Mouse (Mus musculus) Muller cell, postnatal 12 days (primary cell): ENCODE results near the gene Hrh3.

ENCODE experiments used
- DNase-seq: peaks from one replicate; pipeline ENCODE4 v3.0.0-alpha.2; 2015; ENCODE audit errors: inconsistent ontology term

Gene Hrh3

DNA sequence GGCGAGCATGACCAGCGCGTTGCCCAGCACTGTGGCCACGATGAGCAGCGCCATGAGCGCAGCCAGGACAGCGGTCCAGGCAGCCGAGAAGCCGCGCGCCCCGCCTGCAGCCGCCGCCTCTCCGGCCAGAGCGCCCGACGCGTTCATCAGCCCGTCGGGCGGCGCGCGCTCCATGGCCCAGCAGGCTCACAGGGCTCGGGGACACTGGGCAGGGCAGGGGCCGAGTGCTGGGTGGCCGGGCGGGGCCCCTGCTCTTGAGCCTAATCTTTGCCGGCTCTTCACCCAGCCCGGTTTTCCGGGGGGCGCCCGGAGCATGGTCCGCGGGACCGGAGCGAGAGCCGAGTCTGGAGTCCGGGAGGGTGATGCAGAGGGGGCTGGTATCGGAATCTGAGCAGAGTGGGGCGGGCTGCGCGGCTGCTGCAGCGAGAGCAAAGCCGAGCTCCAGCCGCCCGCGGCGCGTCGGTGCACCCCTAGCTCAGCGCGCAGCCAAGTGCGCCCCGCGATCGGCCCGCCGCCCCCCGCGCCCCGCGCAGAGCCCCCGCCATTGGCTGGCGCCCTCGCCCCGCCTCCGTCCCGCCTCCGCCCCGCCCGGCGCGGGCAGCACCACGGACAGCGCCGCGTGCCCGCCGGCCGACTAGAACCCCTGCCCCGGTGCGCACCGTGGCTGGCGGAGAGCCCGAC lies at the start of gene Hrh3:
Gene Hrh3, minus strand, starts transcription at position 511 of the 681 bp plus-strand sequence.
- peak; percentile 85 for DNase-seq

DNA sequence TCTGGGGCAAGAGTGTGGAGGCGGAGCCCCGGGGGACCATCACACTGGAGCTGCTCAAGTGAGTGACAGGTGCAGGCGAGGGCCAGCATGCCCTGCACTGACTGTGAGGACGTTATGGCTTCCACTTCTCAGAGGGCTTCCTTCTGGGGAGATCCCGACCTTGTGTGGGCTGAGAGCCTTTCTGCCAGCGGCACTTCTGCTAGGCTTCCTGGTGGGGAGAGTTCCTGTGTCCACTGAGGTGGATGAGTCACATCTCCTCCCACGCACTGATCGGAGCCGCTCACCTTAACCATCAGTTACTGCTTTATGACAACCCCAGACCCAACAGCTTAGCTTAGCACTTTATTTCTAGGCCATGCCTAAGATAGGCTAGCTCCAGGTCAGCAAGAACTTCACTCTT lies 44.3 kb upstream of the Hrh3 start:
- no peak for DNase-seq

DNA sequence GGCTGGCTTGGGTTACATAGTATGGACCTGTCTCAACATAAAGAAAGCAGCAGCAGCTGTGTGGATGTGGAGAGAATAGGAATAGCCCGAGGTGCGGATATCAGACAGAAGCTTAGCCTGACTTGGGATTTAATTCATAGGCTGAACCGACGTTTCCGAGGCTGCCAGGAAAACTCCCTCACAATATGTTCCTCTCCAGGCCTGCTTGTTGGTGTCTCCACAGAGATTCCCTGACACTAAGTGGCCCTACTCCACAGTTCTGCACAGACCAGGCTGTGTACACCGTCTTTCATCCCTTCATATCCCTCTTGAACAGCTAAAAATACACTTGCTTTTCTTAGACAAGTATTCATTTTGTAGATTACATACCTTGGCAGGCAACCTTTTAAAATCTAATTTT lies 43.1 kb upstream of the Hrh3 start:
- DNase-seq = no peak

DNA sequence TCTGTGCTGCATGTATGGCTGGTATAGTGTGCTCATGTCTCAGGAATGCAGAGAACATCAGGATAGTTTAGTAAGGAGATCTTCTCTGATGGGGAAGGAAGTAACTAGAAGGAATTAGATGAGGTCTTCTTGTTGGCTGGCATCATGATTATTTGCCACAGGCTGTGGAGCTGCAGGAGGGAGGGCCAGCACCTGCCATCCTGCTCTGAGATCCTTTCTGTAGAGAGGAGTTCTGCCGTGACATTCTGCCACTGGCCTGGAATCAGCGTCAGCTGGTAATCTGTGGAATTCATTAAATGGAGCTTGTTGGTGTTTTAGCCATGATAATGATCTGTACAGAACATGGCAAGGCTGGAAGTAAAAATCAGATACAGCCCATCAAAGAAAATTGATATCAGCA lies 41.8 kb upstream of the Hrh3 start:
- no peak for DNase-seq

DNA sequence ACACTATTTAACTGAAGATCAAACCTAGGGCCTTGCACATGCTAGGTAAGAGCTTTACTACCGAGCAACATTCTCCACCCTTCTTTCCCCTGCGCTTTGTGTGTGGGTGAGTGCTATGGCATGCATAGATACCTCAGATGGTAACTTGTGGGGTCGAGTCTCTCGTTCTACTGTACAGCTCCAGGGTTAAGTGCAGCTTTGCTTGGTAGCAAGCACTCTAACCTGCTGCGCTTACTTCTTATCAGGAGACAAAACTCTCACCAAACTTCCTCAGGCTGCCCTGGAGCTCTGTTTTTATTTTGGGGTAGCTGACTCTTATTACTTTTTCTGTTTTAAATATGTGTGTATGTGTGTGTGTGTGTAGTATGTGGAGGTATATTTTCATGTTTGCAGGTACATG lies 31.1 kb upstream of the Hrh3 start:
- no peak for DNase-seq

DNA sequence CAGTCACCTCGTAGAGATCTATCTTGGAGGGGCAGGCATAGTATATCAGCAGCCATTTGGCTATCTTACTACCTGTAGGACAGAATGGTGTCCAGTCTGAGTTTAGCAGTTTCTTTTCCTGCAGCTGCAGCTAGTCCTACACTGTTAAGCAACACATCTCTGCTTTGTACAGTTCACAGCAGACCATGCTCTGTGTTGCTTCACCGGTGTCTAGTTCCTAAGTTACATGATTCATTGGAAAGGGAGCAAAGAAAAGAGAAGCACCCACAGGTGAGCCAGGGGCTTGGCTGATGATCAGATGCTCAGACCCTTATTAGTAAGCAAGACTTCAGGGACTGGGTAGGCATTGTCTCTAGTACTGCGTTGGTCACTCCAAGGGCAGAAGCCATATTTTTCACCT lies 29.6 kb upstream of the Hrh3 start:
- DNase-seq = no peak

DNA sequence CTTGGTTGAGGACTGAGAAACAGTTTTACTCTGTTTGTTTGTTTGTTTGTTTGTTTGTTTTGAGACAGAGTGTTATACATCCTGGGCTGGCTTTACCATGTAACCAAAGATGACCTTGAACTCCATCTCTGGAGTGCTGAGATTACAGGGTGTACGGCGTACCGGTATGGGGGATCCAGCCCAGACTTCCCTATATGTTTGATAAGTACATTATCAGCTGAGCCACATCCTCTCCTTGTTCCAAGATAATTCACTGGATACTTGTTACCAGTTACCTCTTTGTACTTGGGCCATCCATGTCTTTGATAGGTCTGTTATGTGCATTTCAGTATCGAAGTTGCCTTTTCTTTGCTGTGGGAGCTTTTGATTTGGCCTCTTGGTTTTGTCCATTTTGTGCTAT lies 28.9 kb upstream of the Hrh3 start:
- no peak for DNase-seq

DNA sequence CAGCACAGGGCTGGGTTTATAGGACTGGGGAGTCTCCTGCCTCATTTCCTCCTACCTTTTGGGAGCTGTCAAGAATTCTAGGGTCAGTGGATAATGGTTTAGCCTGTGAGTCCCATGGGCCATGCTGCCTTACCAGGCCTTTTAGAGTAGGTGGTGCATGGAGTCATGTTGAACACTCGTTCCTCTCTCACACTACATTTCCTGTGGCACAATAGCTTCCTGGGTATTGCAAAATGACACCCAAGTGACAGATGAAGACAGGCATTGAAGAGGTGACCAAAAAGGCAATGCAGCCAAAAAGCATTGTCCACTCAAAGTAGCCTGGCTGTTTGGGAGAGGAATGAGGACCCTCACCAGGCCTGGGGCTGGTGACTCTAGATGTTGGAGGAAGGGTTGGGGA lies 23.4 kb upstream of the Hrh3 start:
- no peak for DNase-seq

DNA sequence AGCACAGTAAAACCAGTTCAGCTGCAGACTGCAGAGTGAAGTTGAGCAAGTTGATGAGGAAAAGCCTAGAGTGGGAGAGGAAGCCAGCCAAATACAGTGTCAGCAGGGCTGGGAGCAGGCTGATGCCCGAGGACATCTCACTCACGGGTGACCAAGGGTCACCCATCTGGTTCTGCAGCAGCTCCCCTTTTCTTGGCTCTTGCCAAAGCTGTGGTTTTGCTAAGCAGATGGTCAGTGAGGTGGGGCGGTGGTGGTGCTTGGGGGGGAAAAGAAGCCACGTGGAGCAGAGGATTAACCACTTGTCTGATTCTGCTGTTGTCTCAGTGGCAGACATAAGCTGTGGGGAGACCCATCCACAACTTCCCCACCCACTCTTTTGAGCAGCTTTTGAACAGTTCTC lies 21.9 kb upstream of the Hrh3 start:
- DNase-seq = peak; percentile 91

DNA sequence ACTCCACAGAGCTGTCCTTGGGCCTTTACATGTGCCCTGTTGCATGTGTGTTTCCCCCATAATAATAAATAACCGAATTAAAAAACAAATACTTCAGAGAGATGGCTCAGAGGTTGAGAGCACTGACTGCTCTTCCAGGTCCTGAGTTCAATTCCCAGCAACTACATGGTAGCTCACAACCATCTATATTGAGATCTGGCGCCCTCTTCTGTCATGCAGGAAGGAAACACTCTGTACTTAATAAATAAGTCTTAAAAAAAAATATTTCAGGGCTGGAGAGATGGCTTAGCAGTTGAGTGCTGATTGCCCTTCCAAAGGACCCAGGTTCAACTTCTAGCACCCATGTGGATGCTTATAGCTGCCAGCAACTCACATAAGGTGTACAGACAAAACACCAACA lies 19.9 kb upstream of the Hrh3 start:
- DNase-seq = no peak

DNA sequence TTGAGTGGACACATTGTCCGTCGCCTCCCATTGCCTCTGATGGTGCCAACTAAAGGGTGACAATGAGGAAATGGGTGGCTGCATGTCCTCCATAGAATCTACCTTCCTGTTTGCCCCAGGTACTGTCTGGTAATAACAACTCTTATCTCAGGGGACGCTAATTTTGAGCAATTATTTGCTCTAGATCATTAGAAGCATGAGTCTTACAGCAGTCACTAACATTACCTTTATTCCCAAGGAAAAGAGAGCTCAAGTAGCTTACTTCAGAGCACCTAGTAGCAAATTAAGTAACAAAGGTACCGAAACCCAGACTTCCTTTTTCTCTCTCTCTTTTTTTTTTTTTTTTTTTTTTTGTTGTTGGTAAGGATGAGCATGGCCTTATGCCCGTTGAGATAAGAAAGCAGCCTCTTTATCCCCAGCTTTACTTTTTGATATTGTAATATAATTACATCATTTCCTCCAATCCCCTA lies 16.0 kb upstream of the Hrh3 start:
- no peak for DNase-seq

DNA sequence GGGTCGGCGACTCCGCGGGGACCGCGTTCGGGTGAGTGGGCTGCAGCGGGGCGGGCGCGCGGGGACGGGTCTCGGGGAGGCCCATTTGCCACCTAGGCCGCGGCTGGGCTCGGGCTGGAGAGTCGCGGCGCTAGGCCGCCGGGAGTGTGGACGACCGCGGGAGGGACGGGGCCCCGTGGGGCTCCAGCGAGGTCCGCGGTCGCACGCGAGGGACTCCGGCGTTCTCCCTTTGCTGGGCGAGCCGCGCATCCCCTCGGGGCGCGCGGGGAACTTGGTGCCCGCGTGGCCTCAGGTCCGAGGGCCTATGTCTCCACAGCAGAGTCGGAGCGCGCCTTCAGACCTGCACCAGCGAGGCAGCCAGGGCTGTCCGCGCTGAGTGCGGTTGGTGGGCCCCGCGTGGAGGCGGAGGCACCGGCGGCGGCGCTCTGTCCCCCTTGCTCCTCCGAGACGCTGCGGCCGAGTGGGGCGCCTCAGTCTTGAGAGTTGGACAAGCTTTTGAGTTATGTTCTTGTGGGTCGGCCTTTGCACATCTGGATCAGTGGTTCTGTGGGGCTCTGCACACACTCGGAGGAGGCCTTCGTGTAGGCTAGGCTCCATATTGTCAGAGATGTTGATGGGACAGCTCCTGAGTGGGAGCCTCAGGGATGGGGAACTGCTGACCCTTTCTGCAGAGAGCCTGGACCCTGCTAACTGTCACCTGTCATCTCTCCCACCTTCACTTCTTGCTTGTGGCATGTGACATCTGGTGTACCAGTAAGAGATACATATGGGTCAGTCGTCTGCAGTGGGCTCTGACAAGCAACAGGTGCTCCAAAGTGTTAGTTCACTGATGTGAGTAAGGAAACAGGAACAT lies 15.4 kb upstream of the Hrh3 start:
- DNase-seq = no peak

DNA sequence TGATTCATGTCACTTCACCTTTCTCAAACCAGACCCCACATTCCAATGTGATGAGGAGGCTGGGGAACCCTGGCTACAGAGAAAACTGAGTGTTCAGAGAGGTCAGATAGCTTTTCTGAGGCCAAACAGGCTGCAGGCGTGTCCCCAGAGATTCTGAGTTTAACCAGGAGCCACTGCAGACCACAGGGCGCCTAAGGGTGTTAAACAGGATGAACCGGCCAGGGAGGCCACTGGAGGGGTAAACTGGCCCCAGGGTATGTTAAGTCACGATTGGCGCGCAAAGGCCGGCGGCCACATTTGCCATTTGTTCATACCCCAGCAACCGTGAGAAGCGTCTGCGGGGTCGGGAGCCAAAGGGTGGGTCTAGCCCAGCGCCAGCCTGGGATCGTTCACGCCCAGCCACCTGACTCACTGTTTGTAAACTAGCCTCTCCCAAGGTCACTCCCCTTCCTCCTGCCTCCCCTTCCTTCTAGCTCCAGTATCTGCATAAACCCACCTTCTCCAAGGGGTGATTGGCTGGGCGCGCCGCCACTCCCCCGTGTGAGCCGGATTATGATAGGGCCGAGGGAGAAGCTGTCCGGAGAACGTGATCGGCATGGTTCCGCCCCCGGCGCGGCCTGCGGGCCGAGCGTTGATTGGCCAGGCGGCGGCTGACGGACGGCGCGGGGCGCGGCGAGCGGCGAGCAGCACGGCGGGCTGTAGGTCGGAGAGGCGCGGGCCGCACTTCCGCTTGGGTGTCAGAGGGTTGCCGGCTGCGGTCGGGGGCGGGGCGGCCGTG lies 14.6 kb upstream of the Hrh3 start, which contains the start of gene Osbpl2:
Gene Osbpl2, plus strand, starts transcription at position 646 of the 778 bp plus-strand sequence.
- DNase-seq = peak; percentile 100

DNA sequence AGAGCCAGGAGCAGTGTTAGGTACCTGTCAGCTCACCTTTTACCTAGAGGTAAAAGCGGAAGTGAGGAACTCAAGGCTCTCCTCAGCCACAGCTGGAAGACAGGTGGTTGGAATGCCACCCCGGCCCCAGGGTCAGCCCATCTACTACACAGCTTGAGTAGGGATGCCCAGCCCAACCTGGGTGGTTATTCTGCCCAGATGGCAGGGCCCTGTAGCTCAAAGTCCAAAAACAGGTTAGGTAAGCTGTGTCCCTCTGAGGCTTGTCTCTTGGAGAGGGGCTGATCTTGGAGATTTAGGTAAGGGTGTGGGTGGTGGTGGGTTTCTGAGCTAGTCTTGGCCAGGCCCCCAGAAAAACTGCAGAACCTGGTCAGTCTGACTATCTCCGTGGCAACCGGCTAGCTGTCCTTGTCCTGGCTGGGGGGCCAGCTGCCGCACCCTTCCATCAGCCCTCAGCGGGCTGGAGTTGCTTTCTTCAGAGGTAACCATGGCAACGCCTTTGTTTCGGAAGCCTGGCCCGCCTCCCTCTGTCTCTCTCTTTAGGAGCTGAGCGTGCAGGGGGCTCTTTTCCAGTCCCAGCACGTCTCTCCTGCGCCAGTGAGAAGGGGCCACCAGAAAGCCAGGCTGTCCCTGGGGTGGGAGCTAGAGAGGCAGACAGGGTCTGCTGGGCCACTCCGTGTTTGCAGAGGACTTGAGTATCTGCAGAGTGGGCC lies 13.4 kb upstream of the Hrh3 start:
- peak; percentile 34 for DNase-seq

DNA sequence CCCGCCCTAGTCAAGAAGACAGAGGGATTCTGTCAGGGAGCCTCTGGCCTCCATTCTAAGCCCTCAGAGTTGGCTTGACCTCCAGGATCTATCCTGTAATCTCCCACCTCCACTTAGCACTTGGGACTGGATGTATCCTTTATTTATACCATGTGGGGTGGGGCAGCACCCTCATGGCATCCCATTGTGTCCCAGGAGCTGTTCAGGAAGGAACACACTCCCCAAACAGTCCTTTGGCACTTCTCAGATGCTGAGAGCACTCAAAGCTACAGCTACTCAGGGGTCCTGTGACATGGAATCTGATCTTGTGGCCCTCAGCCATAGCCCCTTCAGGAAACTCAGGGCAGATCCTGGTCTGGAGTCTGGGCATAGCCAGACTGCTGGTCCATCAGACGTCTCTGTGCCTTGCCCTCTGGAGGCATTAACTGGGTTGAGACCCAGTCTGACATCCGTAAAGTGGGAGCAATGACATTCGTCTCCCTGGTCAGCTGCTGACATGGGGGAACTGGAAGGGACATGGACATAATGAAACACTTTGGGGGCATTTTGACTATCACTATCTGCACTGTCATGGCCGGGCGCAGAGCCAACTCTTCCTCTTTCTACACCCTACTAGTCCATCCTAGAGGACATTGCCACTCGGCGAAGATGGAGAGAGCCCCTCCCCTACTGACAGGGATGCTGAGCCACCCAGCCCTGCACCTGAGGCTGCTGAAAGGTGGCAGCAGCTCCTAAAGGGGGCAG lies 12.6 kb upstream of the Hrh3 start:
- no peak for DNase-seq

DNA sequence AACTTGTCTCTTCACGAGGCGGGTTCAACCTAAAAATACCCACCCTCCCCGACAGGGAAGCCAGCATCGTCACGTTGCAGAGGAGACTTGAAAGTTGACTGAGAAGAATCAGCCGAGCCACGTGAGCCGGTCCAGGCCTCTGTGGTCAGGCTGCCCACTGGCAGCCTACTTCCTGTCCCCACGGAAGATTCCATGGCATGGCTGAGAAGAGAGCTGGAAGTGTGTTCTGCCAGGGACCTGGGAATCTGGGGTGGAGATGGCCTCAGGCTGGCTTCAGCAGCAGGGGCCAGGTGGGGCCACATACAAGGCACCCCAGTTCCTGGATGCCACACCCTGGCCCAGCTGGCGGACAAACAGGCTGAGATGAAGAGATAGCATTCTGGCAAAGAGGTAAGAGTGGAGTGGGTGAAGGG lies 11.8 kb upstream of the Hrh3 start:
- DNase-seq = no peak

DNA sequence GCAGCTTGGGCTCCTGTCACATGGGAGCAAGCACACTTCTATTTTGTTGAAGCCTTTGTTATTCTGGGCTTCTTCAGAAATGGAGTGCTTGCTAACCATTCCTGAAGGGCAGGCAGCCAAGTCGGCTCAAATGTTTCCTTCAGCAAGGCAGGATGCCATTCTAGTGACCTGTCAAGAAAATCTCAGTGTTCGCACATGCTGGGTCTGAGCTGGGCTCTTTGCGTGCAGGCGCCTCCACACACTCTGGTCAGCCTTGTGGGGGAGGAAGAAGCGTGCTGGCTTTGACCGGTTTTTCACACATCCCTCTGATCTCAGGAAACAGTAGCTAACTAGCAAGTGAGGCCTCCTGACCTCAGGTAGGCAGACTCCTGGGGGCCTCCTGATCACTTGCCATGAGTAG lies 11.0 kb upstream of the Hrh3 start:
- peak; percentile 85 for DNase-seq

DNA sequence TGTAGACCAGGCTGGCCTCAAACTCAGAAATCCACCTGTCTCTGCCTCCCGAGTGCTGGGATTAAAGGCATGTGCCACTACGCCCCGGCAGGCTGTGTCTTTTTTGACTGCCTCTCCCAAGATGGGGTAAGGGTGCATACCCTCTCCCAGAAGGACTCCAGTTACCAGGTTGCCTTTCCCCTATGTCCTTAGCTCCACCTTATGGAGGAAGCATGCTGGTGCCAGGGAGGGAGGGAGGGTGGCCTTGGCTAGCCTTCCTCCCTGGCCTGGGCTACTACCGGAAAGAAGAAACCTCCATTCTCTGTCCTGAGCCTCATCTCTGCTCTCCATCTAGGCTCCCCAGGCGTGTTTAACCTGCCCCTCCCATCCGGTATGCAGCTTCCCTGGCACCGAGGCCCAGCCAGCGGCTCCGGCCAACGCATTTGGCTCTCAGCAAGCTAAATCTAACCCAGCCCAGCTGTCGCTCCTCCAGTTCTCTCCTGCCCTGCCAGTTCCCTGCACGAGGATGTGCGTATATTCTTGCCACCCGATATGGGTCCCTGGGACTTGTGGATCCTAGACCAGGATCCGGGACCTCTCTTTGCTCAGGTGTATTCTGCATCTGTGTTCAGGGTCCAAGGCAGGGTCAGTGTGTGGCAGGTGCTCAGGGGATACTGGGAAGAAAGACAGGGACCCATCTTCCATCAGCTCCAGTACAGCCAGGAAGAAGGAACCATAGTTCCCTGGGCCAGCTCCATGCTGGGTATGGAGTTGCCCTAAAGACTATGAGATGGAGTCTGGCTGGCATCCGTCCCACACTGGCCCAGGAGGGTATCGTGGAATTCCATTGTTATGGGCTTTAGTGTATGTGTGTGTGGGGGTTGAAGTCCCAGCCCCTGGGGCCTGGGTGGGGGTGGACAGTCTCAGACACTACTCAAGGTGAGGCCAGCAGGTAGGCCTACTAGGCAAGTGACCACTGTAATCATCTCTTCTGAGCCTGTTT lies 9.9 kb upstream of the Hrh3 start:
- DNase-seq = peak; percentile 74

DNA sequence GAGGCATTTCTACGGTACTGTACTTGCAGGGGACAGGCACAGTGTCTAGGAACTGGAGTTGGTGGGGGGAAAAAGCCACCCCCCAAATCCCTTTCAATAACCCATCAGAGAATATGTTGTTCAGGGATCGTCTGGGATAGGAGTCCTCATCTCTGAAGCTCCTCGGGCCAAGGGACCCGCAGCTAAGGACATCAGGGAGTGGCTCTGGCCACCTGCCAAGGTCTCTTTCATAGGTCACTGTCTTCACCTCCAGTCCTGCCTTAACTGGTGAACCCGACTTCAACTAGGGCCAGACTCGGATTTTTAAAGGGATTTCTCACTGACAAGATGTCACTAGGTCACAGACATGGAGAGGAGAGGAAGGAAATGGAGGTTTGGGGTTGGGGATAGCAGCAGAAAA lies 4.0 kb upstream of the Hrh3 start:
- DNase-seq = no peak

DNA sequence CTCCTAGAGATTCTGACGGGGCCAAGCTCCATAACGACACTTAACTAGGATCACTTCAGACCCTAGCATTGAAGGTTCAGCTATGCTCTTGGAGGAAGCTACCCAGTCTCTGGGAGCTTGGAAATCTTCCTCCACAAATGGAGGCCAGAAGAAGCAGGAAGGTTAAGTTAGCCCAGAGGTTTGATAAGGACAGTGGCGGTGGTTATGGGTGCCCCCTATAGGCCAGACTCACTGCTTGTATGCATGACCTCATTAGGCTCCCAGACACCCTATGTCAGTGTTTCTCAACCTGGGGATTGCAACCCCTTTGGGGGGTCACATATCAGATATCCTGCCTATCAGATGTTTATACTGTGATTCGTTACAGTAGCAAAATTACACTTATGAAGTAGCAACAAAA lies 2.8 kb upstream of the Hrh3 start:
- DNase-seq = no peak
